Mouse (Mus musculus) 3T3-L1 (cell line): ENCODE measurements around the gene Ucn.

Experiments
- DNase-seq: peaks from one replicate; pipeline ENCODE4 v3.0.0-alpha.2; 2015; ENCODE audit warnings: low read depth, low spot score

Ucn gene

DNA sequence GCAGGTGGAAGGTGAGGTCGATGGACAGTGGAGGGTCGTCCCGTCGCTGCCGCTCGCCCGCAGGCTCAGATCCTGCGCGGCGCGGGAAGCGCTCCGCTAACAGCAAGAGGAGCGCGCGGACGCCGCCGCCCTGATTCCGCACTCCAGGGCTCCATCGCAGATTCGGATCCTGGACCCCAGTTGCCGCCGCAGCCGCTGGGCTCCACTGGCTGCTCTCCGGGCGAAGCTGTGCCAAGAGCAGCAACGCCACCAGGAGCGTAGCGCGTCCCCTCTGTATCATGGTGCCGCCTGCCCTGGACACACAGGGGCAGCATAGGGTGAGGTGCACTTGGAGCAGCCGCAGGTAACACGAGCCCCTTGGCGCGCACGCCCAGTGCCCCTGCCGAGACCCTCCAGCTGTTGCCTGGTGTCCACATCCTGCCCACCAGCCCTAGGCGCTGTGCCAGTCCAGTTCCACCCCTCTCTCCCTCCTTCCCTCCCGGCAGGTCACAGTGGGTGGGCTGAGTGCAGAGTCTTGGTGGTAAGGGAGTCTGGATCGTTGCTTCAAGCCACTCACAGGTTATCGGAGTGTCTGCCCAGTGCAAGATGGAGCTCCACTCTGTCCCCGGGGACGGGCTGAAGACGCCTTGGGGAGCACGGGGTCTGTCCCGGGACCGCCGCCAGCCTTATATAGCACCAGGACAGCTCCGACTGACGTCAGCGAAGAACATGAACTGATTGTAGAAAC is at the start of gene Ucn:
TSS of gene Ucn (minus strand) at position 589 of the 727 bp plus-strand sequence.
- no peak for DNase-seq

DNA sequence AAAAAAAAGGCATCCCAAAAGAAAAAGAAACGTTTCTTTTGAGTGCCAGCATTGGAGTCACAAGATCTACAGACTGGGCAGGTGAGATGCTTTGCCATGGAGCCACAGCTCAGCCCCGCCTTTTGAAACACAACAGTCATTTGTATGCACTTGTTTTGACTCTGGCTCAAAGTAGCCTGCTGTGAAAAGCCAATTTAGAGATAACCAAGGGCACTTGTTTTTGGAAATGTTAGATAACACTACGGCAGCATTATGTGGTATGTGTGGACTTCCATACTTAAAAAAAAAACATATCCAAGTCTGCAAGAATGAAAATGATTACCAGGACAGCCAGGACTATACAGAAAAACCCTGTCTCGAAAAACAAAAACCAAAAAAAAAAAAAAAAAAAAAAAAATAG is 45.0 kb upstream of the Ucn start:
- DNase-seq: no peak

DNA sequence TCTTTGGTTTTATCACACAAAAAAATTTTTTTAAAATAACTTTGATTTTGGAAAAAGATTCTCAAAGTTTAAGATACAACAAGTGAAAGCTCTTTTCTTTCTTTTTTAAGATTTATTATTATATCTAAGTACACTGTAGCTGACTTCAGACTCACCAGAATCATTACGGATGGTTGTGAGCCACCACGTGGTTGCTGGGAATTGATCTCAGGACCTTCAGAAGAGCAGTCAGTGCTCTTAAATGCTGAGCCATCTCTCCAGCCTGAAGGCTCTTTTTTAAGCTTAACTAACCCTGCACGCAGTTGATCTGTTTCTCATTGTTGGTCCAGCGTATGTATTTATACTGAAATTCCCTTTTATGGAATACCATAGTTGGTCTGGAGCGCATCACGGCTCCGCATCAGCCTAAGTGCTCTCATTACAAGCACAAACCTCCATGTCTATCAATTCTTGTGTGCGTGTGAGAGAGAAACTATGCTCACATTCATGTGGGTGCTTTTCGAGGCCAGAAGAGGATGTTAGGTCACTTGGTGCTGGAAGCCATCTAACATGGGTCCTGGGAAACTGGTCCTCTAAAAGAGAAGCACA is 42.6 kb upstream of the Ucn start:
- DNase-seq: no peak

DNA sequence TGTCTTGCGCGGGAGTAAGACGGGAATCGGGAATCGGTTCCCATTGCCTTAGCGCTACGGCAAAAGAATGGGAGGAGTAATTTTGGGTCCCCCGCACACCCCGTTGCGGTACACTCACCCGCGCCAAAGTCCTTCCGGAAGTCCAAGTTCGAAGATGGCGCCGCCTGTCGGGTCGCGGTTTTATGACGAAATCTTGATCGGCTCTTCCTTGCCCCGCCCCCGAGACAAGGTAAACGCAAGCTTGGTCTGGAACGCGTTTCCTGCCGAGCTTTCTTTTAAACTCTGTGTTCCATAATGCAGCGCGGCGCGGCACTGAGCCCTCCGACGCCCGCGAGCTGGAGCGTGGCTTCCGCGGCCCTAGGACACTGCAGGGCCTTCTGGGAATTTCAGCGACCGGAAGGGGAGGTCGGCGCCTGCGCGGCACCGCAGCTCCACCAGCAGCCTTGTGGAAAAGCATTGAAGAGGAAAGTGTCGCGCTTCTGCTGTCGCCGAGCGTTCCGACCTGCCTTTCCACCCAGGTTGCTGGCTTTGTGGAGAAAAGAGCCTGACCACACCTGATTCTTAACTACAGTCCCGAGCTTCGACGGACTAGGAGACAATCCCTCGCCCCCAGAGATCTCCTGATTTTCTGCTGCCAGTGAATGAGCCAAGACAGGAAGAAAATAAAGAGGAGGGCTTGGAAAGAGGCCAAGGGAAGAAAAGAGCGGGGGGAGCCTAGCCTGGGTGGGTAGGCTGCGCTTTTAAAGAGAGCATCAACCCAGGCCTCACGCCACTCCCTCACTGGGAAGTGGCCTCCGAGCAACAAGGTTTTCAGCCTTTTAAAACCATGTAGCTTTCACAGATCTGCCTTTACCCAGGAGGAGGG is 41.4 kb upstream of the Ucn start, which contains the start of the genes Gm29609 and Gtf3c2:
TSS of gene Gm29609 (minus strand) at position 146 of the 865 bp plus-strand sequence.
TSS of gene Gtf3c2 (minus strand) at position 379 of the 865 bp plus-strand sequence.
- DNase-seq: peak; percentile 97

DNA sequence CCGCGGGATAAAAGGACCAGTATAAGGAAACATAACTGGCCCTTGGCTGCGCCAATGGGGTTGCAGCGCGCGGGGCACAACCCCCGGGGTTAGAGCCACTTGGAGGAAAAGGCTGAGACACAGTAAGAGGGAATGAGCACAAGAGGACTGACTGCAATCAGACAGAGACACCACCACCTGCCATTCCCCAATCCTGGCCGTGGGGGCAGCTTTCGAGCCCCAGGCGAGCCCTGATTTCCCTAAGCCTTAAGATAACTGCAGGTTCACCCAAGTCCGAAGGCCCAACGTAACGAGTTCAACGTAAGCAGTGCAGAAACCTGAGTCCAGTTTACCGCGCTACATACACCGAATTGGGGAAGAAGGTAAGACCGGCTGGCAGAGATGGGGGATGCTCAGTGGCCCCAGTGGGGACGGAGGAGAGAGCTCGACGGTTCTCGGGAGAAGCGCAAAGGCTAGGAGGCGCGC is 40.7 kb upstream of the Ucn start:
- peak; percentile 75 for DNase-seq

DNA sequence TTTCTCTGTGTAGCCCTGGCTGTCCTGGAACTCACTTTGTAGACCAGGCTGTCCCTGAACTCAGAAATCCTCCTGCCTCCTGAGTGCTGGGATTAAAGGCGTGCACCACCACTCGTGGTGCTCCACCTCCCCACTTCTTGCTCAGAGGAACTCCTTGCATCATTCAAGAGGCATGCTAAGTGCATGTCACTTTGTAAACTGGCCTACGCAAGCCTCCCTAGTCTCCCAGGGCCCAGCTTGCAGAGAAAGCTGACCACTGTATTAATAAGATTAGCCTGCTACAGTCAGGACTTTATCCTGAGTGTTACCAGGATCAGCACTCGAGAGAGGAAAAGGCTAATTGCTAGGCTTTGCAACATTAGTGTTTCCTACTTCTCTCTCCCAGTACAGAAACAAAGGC is 30.0 kb upstream of the Ucn start:
- no peak for DNase-seq

DNA sequence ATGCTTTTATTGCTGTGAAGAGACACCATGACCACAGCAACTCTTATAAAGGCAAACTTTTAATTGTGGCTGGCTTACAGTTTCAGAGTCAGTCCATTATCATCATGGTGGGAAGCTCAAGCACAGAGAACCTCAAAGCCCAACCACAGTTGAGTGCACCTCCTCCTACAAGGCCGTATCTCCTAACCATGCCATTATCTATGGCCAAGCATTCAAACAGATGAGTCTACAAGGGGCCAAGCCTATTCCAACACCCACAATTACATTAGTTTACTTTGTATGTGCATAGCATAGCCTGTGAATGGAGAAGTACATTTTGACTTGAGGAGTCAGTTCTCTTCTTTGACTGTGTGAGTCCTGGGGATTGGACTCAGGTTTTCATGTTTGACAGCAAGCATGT is 26.2 kb upstream of the Ucn start:
- no peak for DNase-seq

DNA sequence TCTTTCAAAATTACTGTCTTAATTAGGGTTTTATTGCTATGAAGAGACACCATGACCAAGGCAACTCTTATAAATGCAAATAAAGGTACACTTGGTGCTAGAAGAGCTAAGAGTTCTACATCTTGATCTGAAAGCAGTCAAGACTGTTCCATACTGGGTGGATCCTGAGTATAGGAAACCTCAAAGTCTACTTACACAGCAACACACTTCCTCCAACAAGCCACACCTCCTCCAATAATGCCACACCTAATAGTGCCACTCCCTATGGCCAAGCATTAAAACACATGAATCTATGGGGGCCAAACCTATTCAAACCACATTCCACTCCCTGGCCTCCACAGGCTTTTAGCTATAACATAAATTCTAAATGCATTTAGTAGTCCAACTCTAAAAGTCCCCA is 23.8 kb upstream of the Ucn start:
- DNase-seq: no peak

GRCm38 (mm10) chr5:31154152-31154553 is 15.5 kb upstream of the Ucn start, which contains the start of gene Mpv17:
Mpv17 (minus strand) TSS chr5:31154251.
- peak; percentile 84 for DNase-seq

- DNase-seq: no peak
Measured at GRCm38 (mm10) chr5:31153516-31154151, 15.0 kb upstream of the Ucn start.

DNA sequence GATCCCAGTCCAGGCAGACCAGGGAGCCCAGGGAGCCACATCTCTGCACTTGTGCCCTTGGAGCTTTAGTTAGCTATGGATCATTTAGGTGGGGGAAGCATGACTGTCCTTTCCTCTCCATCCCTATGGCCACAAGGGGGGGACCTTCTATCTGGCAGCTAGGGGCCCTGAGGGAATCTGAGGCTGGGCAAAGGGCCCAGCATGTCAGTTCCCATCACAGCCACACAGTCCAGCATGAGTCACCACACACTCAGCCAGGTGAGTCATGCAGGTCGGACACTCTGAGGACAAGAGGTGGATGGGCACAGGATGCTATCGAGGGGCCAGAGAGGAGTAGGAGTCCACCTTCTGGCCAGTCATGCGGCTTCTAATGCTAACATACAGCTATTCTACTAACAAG is 13.1 kb upstream of the Ucn start:
- peak; percentile 97 for DNase-seq

- peak; percentile 80 for DNase-seq
Measured at GRCm38 (mm10) chr5:31149781-31150180, 11.2 kb upstream of the Ucn start.

DNA sequence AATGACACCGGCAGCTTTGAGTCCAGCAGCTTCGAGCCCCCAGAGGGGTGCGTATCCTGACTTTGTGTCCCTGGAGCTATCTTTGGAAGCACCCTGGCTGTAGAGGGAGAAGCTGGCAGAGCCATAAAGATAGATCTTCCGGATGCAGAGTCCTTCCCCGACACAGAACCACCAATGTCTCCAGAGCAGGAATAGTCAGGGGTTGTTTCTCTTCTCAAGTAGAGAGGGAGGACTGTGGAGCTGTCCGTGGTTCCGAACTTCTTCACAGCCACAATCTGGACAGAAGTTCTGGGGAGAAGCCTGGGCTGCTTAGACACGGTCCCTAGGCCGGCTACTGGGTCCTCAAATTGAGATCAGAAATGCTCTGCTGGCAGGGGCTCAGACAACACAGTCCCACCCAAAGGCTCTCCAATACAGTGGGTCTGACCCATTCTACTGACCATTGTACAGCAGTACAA is 368 bp upstream of the Ucn start:
- DNase-seq: peak; percentile 52

GRCm38 (mm10) chr5:31137658-31138057 is 971 bp downstream of the Ucn start:
- DNase-seq: no peak

DNA sequence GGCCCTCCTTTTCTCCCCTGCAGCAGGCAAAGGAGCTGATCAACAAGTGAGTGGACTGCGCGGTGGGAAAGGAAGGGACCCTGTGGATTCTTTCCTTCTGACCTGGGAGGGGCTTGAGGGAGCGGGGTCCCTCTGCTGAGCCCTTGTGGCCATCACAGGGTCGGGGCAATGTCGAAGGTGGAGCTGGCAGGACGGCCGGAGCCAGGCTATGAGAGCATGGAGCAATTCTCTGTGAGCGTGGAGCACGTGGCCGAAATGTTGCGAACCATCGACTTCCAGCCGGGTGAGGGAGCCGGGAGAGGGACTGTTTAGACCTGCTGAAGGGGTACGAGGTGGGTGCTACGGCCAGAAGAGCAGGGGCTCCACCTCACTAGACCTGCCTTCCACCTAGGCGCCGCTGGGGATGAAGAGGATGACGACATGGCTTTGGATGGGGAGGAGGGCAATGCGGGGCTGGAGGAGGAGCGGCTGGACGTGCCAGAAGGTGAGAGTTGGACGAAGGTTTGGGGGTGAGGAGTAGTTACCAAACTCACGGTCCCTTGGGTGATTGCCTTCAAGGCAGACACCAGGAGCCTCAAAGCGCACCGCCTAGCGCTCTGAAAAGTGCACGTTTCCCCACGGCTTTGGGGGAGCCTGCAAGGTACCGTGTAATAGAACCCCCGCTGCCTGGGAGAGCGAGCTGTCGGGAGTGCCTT is 1.8 kb downstream of the Ucn start:
- no peak for DNase-seq

- no peak for DNase-seq
Measured at GRCm38 (mm10) chr5:31126050-31126449, 12.6 kb downstream of the Ucn start.

DNA sequence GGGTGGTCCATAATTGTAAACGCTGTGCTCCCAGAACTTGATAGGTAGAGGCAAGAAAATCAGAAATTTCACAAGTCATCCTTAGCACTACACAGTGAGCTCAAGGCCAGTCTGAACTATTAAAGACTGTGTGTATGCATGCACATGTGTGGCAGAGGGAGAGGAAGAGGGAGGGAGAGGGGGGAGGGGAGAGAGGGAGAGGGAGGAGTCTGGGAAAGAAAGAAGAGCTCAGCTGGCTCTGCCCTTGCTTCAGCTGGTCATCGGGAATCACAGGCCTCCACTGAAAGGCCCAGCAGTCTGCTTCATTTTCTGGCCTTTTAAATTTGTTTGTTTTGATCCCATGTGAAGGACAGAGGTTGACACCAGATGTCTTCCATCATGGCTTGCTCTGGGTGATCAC is 15.1 kb downstream of the Ucn start:
- no peak for DNase-seq

DNA sequence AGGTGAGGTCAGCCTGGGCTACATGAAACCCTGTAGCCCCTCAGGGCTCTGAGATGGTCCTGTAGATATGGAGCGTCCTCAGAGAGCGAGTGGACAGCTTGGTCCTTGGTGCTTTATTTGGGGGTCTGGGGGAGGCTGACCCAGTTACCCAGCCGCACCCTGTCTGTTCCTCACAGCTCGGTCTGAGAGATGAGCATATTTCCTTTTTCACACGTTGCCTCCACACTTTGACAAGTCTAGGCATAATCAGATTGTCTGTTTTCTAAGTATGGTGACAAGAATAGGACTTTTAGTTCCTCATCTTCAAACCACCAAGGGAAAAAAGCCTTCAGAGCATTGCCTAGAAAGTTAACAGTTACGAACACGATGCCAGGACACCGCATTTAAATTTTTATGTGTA is 17.5 kb downstream of the Ucn start:
- no peak for DNase-seq

GRCm38 (mm10) chr5:31116912-31117311 is 21.7 kb downstream of the Ucn start:
- no peak for DNase-seq

DNA sequence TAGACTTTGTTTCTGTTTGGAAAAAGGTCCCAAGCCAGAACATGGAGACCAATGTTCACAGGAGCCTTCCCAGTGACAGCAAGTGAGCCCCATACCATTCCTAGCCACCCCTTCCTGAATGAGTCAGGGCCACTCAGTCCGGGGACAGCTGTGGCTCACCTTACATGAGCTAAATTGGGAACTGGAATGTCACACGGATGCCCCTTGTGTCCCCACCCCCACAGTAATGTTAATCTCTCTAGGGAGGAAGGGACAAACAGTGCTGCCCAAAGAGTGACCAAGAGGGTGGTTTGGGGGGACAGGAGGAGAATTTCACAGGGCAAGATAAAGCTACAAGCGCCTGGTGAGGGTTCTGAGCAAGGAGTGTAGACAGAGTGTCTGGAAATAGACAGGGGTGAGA is 22.3 kb downstream of the Ucn start, which contains the start of gene Trim54:
TSS of gene Trim54 (plus strand) at position 359 of the 400 bp plus-strand sequence.
- no peak for DNase-seq

GRCm38 (mm10) chr5:31110781-31111180 is 27.8 kb downstream of the Ucn start:
- peak; percentile 61 for DNase-seq
